Mouse (Mus musculus) heart, embryonic 14.5 days (tissue): ENCODE data around the gene Fam3b. TPM values are rescaled to one million over a fixed set of nuclear protein-coding genes. Genes with fewer than 3 reads are reported as not detected.

Source experiments
- ATAC-seq: fragments of 200-750 bp; cut with Nextera tagmentation; 2 replicates; pipeline ENCODE4 v1.8.0; 2017; ENCODE audit warnings: low read depth, moderate TSS enrichment; ENCODE audit not compliant: insufficient number of reproducible peaks, insufficient read depth, low FRiP score
- H3K27ac ChIP-seq, 2 experiments: fragments of 200-500 bp in 1 of 2; fragments of 300-500 bp in 1 of 2; sonication (generic) in 1 of 2; replicated peaks in 1 of 2; 2 replicates each; pipeline ENCODE4 v1.5.1; 2012 to 2014; ENCODE audit warnings: low read depth in 2 of 2, low read length in 2 of 2, control low read depth in 1 of 2, mild to moderate bottlenecking in 1 of 2, mixed read lengths in 1 of 2; ENCODE audit not compliant: control insufficient read depth in 1 of 2, insufficient read depth in 1 of 2
- H3K27me3 ChIP-seq: fragments of 300-500 bp; sonication (generic); 2 replicates; pipeline ENCODE4 v1.6.1; 2014; ENCODE audit warnings: mild to moderate bottlenecking, low read length, control low read depth; ENCODE audit not compliant: control insufficient read depth, insufficient read depth
- H3K36me3 ChIP-seq: fragments of 300-500 bp; sonication (generic); 2 replicates; pipeline ENCODE4 v1.6.1; 2014; ENCODE audit warnings: mild to moderate bottlenecking, control low read depth, low read length, mixed read lengths; ENCODE audit not compliant: control insufficient read depth, insufficient read depth
- H3K4me1 ChIP-seq, 2 experiments: fragments of 200-500 bp in 1 of 2; fragments of 300-500 bp in 1 of 2; sonication (generic) in 1 of 2; 2 replicates each; pipeline ENCODE4 v1.6.1; 2012 to 2014; ENCODE audit warnings: low read length in 2 of 2, control low read depth in 1 of 2, mixed read lengths in 1 of 2; ENCODE audit not compliant: control insufficient read depth in 2 of 2, insufficient read depth in 2 of 2
- H3K4me2 ChIP-seq: fragments of 300-500 bp; sonication (generic); 2 replicates; pipeline ENCODE4 v1.6.1; 2014; ENCODE audit warnings: mild to moderate bottlenecking, low read length
- H3K4me3 ChIP-seq, 2 experiments: fragments of 200-500 bp in 1 of 2; fragments of 300-500 bp in 1 of 2; sonication (generic) in 1 of 2; 2 replicates each; pipeline ENCODE4 v1.5.1; 2012 to 2014; ENCODE audit warnings: low read length in 2 of 2, mild to moderate bottlenecking in 2 of 2, control low read depth in 1 of 2, low read depth in 1 of 2, moderate library complexity in 1 of 2; ENCODE audit not compliant: control insufficient read depth in 1 of 2, insufficient read depth in 1 of 2
- H3K9ac ChIP-seq: fragments of 300-500 bp; sonication (generic); 2 replicates; pipeline ENCODE4 v1.6.1; 2014; ENCODE audit warnings: mild to moderate bottlenecking, low read length
- H3K9me3 ChIP-seq: fragments of 300-500 bp; sonication (generic); 2 replicates; pipeline ENCODE4 v1.6.1; 2016; ENCODE audit warnings: low read length, control low read depth; ENCODE audit not compliant: control insufficient read depth
- WGBS: fragments of 180-500 bp; shearing (Covaris S2); extraction: QIAGEN DNeasy Blood & Tissue Kit; methylation state at CpG from one replicate; pipeline ENCODE4 v1.1.7; 2014; 5-methylcytosine and 5-hydroxymethylcytosine counted together
- polyA plus RNA-seq: library from polyadenylated mRNA; unstranded; fragments of >200 nt; fragmentation: Nextera tagmentation; extraction: Ambion mirVana; gene quantifications from 2 replicates; pipeline ENCODE4 v1.2.1, GENCODE M21; 2014

The Fam3b gene
- polyA plus RNA-seq, 1 experiment from 2014 or later: not detected

DNA sequence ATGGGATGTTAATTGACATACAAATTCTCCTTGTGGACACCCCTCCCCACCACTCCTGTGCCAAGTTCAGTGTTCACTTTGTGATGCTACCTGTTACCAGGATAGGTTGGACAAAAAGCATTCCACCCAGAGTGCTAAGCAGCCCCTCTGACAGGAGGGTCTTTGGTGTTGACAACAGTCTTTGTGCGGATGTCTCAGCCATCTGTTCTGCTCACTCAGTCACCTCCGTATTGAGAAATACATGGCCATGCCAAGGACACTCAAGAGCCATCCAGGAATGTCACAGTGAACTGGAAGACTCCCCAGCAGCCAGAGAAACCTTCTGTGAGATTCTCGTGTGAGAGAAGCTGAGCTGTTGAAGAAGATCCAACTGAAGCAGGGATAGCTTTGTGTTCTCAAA, 76.4 kb downstream of the Fam3b start:
- no peak overlapping the region for H3K4me3 ChIP-seq
- no peak overlapping the region for H3K9ac ChIP-seq
- no peaks in the 10 kb centered on the region for H3K4me1 ChIP-seq
- H3K9me3 ChIP-seq: no peaks in the 10 kb centered on the region
- no peak overlapping the region for H3K4me2 ChIP-seq
- H3K27me3 ChIP-seq: no peaks in the 10 kb centered on the region
- no peak for ATAC-seq
- H3K27ac ChIP-seq: no peak overlapping the region
- WGBS: 56% methylated on average over 3 of the region's 3 CpGs
- H3K36me3 ChIP-seq: 0 out of 2 replicates have a peak, but pooled peaks cover 3% of the 10 kb centered on the region

DNA sequence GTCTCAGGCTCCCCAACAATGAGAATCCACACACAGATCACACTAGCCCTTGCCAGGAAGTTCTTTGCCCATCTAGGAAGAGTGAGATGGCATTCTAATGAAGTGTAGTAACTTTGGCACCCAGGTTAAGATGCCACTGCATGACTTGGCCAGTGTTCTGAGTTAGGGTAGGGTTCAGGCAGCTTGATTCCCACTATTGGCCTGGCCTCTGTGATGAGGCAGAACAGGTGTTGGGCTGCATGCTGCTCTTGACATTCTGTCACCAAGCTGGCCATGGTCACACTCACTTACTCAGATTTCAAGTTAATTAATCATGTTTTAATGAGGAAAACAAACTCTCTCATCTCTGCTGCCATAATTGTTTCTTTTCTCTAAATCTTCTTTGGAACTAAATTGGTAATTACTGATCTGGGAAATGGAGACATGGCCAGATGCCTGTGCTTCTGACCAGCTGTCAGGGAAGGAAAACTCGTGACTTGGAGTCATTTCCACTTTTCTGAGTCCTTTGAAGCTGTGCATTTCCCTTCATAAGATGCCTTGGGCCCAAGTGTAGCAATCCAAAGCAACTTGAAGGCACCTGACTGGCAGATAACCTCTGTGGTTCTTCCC, 77.1 kb downstream of the Fam3b start:
- no peak overlapping the region for H3K9ac ChIP-seq
- no peaks in the 10 kb centered on the region for H3K27me3 ChIP-seq
- H3K4me3 ChIP-seq: no peak overlapping the region
- 42% methylated on average over 1 of the region's 1 CpGs for WGBS
- no peaks in the 10 kb centered on the region for H3K4me1 ChIP-seq
- H3K27ac ChIP-seq: no peak overlapping the region
- H3K36me3 ChIP-seq: 0 out of 2 replicates have a peak, but pooled peaks cover 3% of the 10 kb centered on the region
- H3K4me2 ChIP-seq: no peak overlapping the region
- ATAC-seq: no peak
- no peaks in the 10 kb centered on the region for H3K9me3 ChIP-seq

DNA sequence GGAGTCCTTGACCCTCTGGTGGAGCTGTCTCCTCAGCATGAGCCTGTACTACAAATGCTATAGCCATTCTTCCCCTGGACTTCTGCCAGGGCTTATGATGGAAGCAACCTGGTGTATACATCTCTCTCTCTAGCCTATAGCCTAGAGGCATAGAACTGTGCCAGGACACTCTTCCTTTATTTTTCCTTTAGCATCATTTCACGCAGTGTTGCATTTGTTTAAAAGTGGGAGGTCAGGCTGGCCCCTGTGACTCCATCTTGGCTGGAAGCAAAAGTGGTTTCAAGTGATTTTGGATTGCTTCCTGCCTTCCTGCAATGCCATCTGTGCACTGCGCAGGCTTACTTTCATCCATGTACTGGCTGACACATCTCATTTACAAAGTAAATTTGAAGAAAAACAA, 80.4 kb downstream of the Fam3b start:
- Histone ChIP-seq H3K27ac (no peak overlapping the region), H3K9ac (no peak overlapping the region), H3K4me2 (no peak overlapping the region), H3K36me3 (0 out of 2 replicates have a peak, but pooled peaks cover 3% of the 10 kb centered on the region), H3K27me3 (no peaks in the 10 kb centered on the region), H3K4me3 (no peak overlapping the region), H3K4me1 (no peaks in the 10 kb centered on the region), H3K9me3 (no peaks in the 10 kb centered on the region)
- ATAC-seq: no peak
- WGBS: 88% methylated on average over 2 of the region's 2 CpGs

DNA sequence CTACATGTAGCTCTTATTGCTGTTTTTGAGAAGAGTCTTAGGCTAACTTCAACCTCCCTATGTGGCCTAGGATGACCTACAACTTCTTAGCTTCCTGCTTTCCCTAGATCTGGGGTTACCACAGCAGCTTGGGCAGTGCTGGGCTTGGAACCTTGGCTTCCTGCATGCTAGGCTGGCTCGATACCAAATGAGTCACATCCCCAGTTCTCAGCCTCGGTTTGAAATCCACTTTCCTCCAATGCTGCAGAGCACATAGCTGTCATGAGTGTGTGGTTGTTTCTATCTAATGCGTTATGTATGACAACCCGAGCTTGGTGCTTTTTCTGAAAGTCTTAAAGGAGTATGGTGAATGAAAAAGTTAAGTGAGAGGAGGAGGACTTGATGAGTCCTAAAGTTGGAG, 83.3 kb downstream of the Fam3b start:
- Histone ChIP-seq H3K27ac (no peak overlapping the region), H3K9me3 (no peaks in the 10 kb centered on the region), H3K27me3 (no peaks in the 10 kb centered on the region), H3K4me2 (no peak overlapping the region), H3K4me1 (no peaks in the 10 kb centered on the region), H3K36me3 (0 out of 2 replicates have a peak, but pooled peaks cover 3% of the 10 kb centered on the region), H3K4me3 (no peak overlapping the region), H3K9ac (no peak overlapping the region)
- peak; percentile 38; the same call in 1 of the 2 replicates for ATAC-seq
- WGBS: 49% methylated on average over 4 of the region's 4 CpGs

DNA sequence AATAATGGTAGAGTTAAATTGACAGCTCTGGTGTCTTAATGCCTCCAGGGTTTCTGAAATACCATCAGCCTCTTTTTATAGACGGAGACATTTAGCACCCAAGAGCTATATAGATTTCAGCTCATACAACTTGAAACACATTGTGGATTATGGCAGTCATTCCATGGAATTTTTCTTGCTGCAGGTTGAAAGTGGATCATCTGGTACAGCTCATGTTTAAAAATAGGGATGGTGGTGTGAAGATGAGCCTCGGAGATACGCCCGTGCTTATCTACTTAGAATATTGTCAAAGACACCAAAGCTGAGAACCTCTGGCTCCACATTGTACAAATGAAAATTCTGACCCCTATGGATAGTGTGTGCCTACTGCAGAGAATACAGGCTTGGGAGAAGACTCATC, 84.5 kb downstream of the Fam3b start:
- WGBS: 79% methylated on average over 4 of the region's 4 CpGs
- ATAC-seq: no peak

DNA sequence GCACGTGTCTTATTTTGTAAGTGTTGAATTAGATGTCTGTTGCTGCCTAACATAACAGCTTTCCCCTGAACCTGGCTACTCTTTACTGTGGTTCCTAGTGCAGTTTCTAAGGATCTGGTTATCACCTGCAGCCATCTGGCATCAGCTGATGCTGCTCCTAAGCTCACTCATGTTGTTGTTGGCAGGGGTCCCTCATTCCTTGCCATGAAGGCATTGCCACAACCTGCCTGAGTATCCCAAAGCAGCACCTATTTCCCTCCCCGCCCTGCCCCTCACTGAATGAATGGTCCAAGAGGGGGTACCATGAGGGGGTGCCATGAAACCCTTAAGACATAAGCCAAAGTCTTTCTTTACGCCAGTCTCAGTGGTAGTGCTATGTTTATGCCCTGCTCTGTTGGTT, 86.6 kb downstream of the Fam3b start:
- 78% methylated on average over 3 of the region's 3 CpGs for WGBS

More for the DNA sequence above, 84.5 kb downstream of the Fam3b start:
- no peaks in the 10 kb centered on the region for H3K9me3 ChIP-seq
- H3K9ac ChIP-seq: no peak overlapping the region
- no peaks in the 10 kb centered on the region for H3K27me3 ChIP-seq
- H3K4me2 ChIP-seq: no peak overlapping the region
- no peak overlapping the region for H3K27ac ChIP-seq
- H3K4me3 ChIP-seq: no peak overlapping the region
- no peaks in the 10 kb centered on the region for H3K4me1 ChIP-seq
- H3K36me3 ChIP-seq: 0 out of 2 replicates have a peak, but pooled peaks cover 3% of the 10 kb centered on the region

DNA sequence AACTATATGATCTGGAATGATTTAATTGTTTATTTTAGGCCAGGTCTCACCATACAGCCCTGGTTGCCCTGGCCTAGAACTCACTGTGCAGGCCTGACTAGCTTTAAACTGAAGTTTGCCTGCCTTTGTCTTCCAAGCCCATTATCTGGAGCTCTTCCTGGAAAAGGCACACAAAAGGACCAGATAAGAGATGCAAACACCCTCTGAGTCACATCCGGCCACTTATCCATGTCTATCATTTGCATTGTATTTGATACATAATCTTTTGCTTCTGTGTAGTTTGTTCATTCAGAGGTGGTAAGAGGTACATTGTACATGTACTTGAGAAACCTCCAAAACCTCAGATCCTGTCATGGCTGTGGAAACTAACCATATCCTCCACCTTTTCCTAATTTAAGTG, 91.0 kb downstream of the Fam3b start:
- 43% methylated on average over 1 of the region's 1 CpGs for WGBS
- no peak overlapping the region for H3K4me2 ChIP-seq
- no peak overlapping the region for H3K9ac ChIP-seq
- H3K9me3 ChIP-seq: no peaks in the 10 kb centered on the region
- H3K4me1 ChIP-seq: peaks cover 0 to 7% of the 10 kb centered on the region in 2 experiments; a peak in 1 of 4 replicates
- no peaks in the 10 kb centered on the region for H3K36me3 ChIP-seq
- no peak overlapping the region for H3K4me3 ChIP-seq
- no peak for ATAC-seq
- H3K27me3 ChIP-seq: no peaks in the 10 kb centered on the region
- H3K27ac ChIP-seq: no peak overlapping the region

More for the DNA sequence above, 86.6 kb downstream of the Fam3b start:
- Histone ChIP-seq H3K4me3 (no peak overlapping the region), H3K9me3 (no peaks in the 10 kb centered on the region), H3K4me1 (no peaks in the 10 kb centered on the region), H3K36me3 (no peaks in the 10 kb centered on the region), H3K27ac (no peak overlapping the region), H3K27me3 (no peaks in the 10 kb centered on the region), H3K9ac (no peak overlapping the region), H3K4me2 (no peak overlapping the region)
- no peak for ATAC-seq

DNA sequence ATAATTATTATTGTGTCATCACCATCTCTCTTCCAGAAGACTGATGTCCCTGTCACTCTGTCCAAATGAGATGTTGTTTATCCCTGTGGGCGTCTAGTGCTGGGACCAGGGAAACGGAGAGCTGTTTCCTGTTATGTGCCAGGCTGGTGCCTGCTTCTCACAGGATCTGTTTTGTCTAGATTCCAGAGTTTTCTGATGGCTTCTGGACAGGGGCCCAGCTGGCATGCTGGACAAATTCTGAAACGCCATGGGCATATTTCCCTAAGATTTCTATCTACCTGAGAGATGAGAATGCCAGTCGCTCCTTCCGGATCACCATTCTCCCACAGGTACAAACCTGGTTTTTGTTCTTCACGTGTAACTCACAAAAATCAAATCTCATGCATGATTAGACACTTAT, 92.9 kb downstream of the Fam3b start:
- WGBS: 73% methylated on average over 6 of the region's 6 CpGs
- Histone ChIP-seq H3K9me3 (no peaks in the 10 kb centered on the region), H3K27me3 (no peaks in the 10 kb centered on the region), H3K4me3 (no peak overlapping the region), H3K27ac (no peak overlapping the region), H3K9ac (no peak overlapping the region), H3K4me2 (no peak overlapping the region), H3K4me1 (peaks cover 0 to 7% of the 10 kb centered on the region in 2 experiments; a peak in 1 of 4 replicates), H3K36me3 (no peaks in the 10 kb centered on the region)
- no peak for ATAC-seq
